Mouse (Mus musculus) hindbrain, embryonic 11.5 days (tissue): ENCODE measurements around the gene Rapgef2. TPM values are rescaled to one million over a fixed set of nuclear protein-coding genes. Genes with fewer than 3 reads are reported as not detected.

Experiments used
- ATAC-seq: fragments of 200-750 bp; cut with Nextera tagmentation; 2 replicates; pipeline ENCODE4 v1.8.0; 2017; ENCODE audit warnings: mild to moderate bottlenecking, moderate TSS enrichment, moderate library complexity; ENCODE audit not compliant: low FRiP score
- DNase-seq: peaks from one replicate; pipeline ENCODE4 v3.0.0-alpha.2; 2015; ENCODE audit warnings: low spot score
- H3K27ac ChIP-seq: fragments of 300-500 bp; sonication (generic); 2 replicates; pipeline ENCODE4 v1.5.1; 2014; ENCODE audit warnings: mild to moderate bottlenecking, low read depth, low read length
- H3K27me3 ChIP-seq: fragments of 300-500 bp; sonication (generic); 2 replicates; pipeline ENCODE4 v1.6.1; 2014; ENCODE audit warnings: mild to moderate bottlenecking, low read length, moderate library complexity, mixed read lengths; ENCODE audit not compliant: control insufficient read depth, insufficient read depth
- H3K36me3 ChIP-seq: fragments of 300-500 bp; sonication (generic); 2 replicates; pipeline ENCODE4 v1.6.1; 2014; ENCODE audit warnings: mild to moderate bottlenecking, low read length, moderate library complexity, mixed read lengths; ENCODE audit not compliant: control insufficient read depth, insufficient read depth
- H3K4me1 ChIP-seq: fragments of 300-500 bp; sonication (generic); replicated peaks from 2 replicates; pipeline ENCODE4 v1.6.1; 2014; ENCODE audit warnings: low read length, mixed read lengths; ENCODE audit not compliant: control insufficient read depth, insufficient read depth
- H3K4me2 ChIP-seq: fragments of 300-500 bp; sonication (generic); replicated peaks from 2 replicates; pipeline ENCODE4 v1.6.1; 2014; ENCODE audit warnings: mild to moderate bottlenecking, low read depth, low read length
- H3K4me3 ChIP-seq: fragments of 300-500 bp; sonication (generic); 2 replicates; pipeline ENCODE4 v1.5.1; 2014; ENCODE audit warnings: low read depth, low read length
- H3K9ac ChIP-seq: fragments of 300-500 bp; sonication (generic); 2 replicates; pipeline ENCODE4 v1.6.1; 2014; ENCODE audit warnings: low read depth, low read length
- H3K9me3 ChIP-seq: fragments of 300-500 bp; sonication (generic); 2 replicates; pipeline ENCODE4 v1.6.1; 2016; ENCODE audit warnings: low read length; ENCODE audit not compliant: control insufficient read depth
- WGBS: fragments of 180-500 bp; shearing (Covaris S2); extraction: QIAGEN DNeasy Blood & Tissue Kit; methylation state at CpG from one replicate; pipeline ENCODE4 v1.1.7; 2014; 5-methylcytosine and 5-hydroxymethylcytosine counted together
- polyA plus RNA-seq: library from polyadenylated mRNA; unstranded; fragments of >200 nt; fragmentation: Nextera tagmentation; extraction: Ambion mirVana; gene quantifications from 2 replicates; pipeline ENCODE4 v1.2.1, GENCODE M21; 2014

The Rapgef2 gene
- polyA plus RNA-seq, 1 experiment from 2014 or later: 8.1 TPM

DNA sequence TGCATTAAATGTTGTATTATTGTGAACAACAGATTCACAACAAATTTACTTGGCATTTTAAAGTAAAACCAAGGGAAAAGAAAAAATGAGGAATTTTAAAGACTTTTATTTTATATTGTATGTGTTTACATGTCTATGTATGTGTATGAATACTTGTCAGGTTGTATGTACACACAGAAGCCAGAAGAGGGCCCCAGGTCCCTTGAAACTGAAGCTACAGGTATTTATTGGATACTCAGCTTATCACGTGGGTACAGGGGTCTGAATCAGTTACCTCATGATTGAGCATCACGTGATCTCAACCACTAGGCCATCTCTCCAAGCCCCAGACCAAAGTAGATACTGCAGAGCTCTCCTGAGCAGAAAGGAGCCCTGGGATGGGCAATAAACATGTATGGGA, 180.0 kb downstream of the Rapgef2 start:
- 89% methylated on average over 2 of the region's 2 CpGs for WGBS
- no peak overlapping the region for H3K4me3 ChIP-seq
- ATAC-seq: no peak
- no peaks in the 10 kb centered on the region for H3K36me3 ChIP-seq
- H3K9me3 ChIP-seq: no peaks in the 10 kb centered on the region
- no peaks in the 10 kb centered on the region for H3K27me3 ChIP-seq
- no peaks in the 10 kb centered on the region for H3K4me1 ChIP-seq
- no peak overlapping the region for H3K4me2 ChIP-seq
- no peak for DNase-seq
- no peak overlapping the region for H3K27ac ChIP-seq
- no peak overlapping the region for H3K9ac ChIP-seq

DNA sequence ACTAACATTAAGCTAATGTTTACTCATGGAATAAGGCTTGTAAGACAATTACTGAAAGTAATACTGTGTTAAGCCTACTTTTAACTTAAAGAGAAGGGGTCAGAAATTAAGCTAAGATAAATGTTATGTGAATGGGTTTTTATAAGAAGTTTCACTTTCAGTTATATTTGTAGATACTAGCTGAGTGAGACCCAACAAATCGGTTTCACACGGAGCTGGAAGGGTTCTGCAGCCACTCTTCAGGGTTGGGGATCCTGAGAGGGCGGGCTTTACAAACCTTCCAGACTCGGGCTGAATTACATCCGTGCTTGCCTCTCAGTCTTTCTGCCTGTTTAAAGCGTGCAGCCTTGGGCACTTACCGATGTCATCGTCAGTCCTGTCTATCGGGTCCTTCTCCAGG, 182.7 kb downstream of the Rapgef2 start:
- H3K36me3 ChIP-seq: no peaks in the 10 kb centered on the region
- no peak overlapping the region for H3K27ac ChIP-seq
- no peak for ATAC-seq
- no peak overlapping the region for H3K4me3 ChIP-seq
- 91% methylated on average over 9 of the region's 9 CpGs for WGBS
- no peaks in the 10 kb centered on the region for H3K9me3 ChIP-seq
- no peaks in the 10 kb centered on the region for H3K27me3 ChIP-seq
- H3K4me2 ChIP-seq: no peak overlapping the region
- no peaks in the 10 kb centered on the region for H3K4me1 ChIP-seq
- no peak for DNase-seq
- no peak overlapping the region for H3K9ac ChIP-seq

DNA sequence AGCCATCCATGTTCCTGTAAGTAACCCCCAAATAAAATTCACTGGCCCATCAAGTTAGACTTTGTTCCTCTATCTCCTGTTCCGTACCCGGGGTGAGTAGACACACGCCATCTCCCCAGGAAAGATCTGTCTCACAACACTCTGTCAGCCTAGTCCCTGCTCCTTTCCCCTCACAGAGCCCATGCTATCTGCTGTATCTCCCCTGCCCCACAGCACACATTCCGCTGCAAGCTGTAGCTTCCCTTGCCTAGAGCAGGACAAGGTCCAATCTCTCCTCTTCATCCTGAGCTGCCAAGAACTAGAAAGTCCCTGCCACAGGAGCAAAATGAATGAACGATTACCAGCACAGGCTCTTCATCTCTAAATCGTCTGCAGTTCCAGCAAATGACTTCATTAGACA, 184.6 kb downstream of the Rapgef2 start:
- Histone ChIP-seq H3K9me3 (no peaks in the 10 kb centered on the region), H3K9ac (no peak overlapping the region), H3K4me2 (no peak overlapping the region), H3K36me3 (no peaks in the 10 kb centered on the region), H3K4me1 (no peaks in the 10 kb centered on the region), H3K4me3 (no peak overlapping the region), H3K27ac (no peak overlapping the region), H3K27me3 (no peaks in the 10 kb centered on the region)
- 93% methylated on average over 6 of the region's 6 CpGs for WGBS
- ATAC-seq (no peak), DNase-seq (no peak)

DNA sequence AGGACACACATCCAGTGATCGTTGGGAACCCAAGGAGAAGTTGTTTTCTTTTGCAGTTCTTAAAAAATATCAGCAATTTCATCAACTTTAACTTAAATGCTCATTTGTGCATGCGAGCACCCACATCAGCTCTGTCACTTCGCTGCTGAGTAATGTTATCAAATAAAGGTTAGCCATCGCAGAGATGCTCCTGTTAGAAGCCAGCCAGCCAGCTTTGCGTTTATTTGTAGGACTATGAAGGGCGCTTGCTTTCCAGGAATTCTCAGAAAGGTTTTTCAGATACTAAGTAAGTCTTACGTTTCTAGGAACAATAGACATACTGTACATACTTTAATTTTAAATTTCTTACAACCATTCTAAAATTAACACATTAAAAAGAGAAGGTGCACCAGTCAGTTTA, 185.5 kb downstream of the Rapgef2 start:
- no peak overlapping the region for H3K4me2 ChIP-seq
- no peak for ATAC-seq
- no peak for DNase-seq
- no peak overlapping the region for H3K4me3 ChIP-seq
- H3K4me1 ChIP-seq: no peaks in the 10 kb centered on the region
- H3K36me3 ChIP-seq: no peaks in the 10 kb centered on the region
- H3K27me3 ChIP-seq: no peaks in the 10 kb centered on the region
- no peaks in the 10 kb centered on the region for H3K9me3 ChIP-seq
- no peak overlapping the region for H3K27ac ChIP-seq
- H3K9ac ChIP-seq: no peak overlapping the region
- WGBS: 91% methylated on average over 7 of the region's 7 CpGs

DNA sequence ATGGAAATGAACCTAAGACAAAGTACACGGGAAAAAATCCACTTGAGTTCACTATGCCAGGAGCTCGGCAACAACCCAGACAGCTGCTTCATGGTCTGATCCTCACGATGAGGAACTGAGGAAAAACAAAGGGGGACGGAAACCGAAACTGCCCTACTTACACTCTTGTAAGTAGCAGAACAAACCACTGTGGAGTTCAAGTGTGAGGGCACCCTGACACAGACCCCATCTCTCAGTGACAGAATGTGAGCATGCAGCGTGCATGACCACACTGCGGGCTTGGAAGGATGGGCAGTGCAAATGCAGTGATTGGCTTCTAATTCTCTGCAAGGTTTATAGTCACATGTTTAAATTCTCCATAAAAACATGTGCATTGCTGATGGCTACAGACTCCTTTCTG, 197.2 kb downstream of the Rapgef2 start:
- ATAC-seq (no peak), DNase-seq (no peak)
- 84% methylated on average over 7 of the region's 7 CpGs for WGBS
- H3K4me1 ChIP-seq: no peaks in the 10 kb centered on the region
- no peak overlapping the region for H3K4me2 ChIP-seq
- H3K4me3 ChIP-seq: no peak overlapping the region
- H3K9me3 ChIP-seq: no peaks in the 10 kb centered on the region
- H3K36me3 ChIP-seq: peaks cover 4% of the 10 kb centered on the region; the same call in 1 of the 2 replicates
- H3K9ac ChIP-seq: no peak overlapping the region
- no peaks in the 10 kb centered on the region for H3K27me3 ChIP-seq
- no peak overlapping the region for H3K27ac ChIP-seq

DNA sequence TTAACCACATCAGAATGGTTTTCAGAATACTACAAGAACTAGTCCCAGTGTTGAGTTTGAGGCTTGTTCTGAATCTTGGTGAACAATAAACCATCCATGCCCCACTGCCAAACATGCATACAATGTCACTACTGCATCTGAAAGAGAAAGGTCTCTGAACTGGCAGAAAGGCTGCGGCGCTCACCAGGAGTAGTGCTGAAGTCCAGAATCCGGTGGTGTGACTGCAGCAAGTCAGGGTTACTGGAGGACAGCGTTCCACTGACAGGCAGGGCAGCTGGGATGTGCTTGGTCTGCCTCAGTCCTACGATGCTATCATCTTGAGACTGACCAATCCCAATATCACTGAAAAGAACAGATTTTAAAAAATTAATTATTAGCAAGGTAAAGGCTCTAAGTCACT, 197.9 kb downstream of the Rapgef2 start:
- no peak overlapping the region for H3K4me3 ChIP-seq
- no peaks in the 10 kb centered on the region for H3K9me3 ChIP-seq
- H3K36me3 ChIP-seq: peaks cover 4% of the 10 kb centered on the region; the same call in 1 of the 2 replicates
- no peak for DNase-seq
- WGBS: 93% methylated on average over 5 of the region's 5 CpGs
- H3K27ac ChIP-seq: no peak overlapping the region
- H3K4me1 ChIP-seq: no peaks in the 10 kb centered on the region
- H3K9ac ChIP-seq: no peak overlapping the region
- no peak overlapping the region for H3K4me2 ChIP-seq
- no peaks in the 10 kb centered on the region for H3K27me3 ChIP-seq
- ATAC-seq: no peak

DNA sequence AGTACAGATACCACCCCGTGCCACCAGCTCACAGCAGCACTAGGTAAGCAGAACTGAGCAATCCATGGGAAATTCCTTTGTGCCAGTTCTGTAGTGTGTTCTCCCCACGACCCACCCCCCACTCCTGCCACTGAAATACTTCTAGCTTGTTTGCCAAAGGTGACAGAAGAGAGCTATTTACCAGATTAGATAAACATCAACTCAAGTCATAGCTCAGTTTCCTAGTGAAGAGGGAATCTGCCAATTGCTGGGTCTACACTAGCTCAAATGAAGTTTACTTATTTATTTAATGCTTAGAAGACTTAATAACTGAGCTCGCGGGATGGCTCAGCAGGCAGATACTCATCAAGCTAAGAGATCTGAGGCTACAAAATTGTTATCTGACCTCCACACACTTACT, 200.0 kb downstream of the Rapgef2 start:
- no peaks in the 10 kb centered on the region for H3K9me3 ChIP-seq
- WGBS: 92% methylated on average over 4 of the region's 4 CpGs
- H3K4me1 ChIP-seq: no peaks in the 10 kb centered on the region
- H3K9ac ChIP-seq: no peak overlapping the region
- no peak for DNase-seq
- ATAC-seq: no peak
- no peak overlapping the region for H3K4me3 ChIP-seq
- H3K4me2 ChIP-seq: no peak overlapping the region
- H3K27ac ChIP-seq: no peak overlapping the region
- no peaks in the 10 kb centered on the region for H3K27me3 ChIP-seq
- H3K36me3 ChIP-seq: peaks cover 4% of the 10 kb centered on the region; the same call in 1 of the 2 replicates

DNA sequence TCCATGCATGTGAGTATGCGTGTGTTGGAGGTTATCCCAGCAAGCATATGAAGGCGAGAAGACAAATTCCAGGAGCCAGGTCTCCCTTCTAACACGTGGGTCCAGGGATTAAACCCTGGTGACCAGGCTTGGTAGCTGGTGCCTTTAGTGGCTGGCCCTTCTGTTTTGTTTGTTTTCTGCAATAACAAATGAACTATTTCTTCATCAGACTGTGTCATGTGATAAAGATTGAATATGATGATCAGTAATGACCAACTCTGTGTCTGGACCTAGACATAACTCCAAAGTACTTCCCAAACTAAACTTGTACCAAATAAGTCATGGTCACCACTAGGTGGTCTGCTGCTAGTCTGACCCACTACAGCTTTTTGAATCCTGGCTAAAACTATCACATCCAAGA, 202.4 kb downstream of the Rapgef2 start:
- Histone ChIP-seq H3K4me3 (no peak overlapping the region), H3K4me1 (no peaks in the 10 kb centered on the region), H3K9ac (no peak overlapping the region), H3K36me3 (peaks cover 4% of the 10 kb centered on the region; the same call in 1 of the 2 replicates), H3K9me3 (no peaks in the 10 kb centered on the region), H3K27ac (no peak overlapping the region), H3K4me2 (no peak overlapping the region), H3K27me3 (no peaks in the 10 kb centered on the region)
- WGBS: 92% methylated on average over 3 of the region's 3 CpGs
- DNase-seq: no peak
- no peak for ATAC-seq

DNA sequence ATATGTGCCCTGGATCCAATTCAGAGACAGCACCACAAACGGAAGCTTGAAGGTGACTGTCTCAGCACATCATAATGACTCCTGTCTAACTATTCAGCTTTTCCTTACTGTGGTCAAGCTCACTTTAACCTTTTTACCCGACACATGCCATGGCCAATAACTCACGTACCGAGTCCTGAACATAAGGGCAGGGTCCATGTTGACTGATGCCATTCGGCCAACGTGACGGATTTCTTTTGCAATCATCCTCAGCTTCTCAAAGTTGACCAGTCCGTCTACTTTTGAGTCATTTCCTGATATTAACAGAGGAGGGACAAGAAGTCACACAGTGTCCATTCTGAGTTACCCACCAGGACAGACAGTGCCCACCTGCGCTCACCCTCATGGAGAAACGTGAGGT, 203.3 kb downstream of the Rapgef2 start:
- H3K9ac ChIP-seq: no peak overlapping the region
- ATAC-seq: no peak
- no peak for DNase-seq
- H3K36me3 ChIP-seq: peaks cover 4% of the 10 kb centered on the region; the same call in 1 of the 2 replicates
- H3K27ac ChIP-seq: no peak overlapping the region
- 97% methylated on average over 10 of the region's 10 CpGs for WGBS
- H3K4me1 ChIP-seq: no peaks in the 10 kb centered on the region
- no peak overlapping the region for H3K4me2 ChIP-seq
- H3K27me3 ChIP-seq: no peaks in the 10 kb centered on the region
- no peaks in the 10 kb centered on the region for H3K9me3 ChIP-seq
- no peak overlapping the region for H3K4me3 ChIP-seq
